28 mouse cellular contexts compared by ENCODE assay signal in the genomic region with DNA sequence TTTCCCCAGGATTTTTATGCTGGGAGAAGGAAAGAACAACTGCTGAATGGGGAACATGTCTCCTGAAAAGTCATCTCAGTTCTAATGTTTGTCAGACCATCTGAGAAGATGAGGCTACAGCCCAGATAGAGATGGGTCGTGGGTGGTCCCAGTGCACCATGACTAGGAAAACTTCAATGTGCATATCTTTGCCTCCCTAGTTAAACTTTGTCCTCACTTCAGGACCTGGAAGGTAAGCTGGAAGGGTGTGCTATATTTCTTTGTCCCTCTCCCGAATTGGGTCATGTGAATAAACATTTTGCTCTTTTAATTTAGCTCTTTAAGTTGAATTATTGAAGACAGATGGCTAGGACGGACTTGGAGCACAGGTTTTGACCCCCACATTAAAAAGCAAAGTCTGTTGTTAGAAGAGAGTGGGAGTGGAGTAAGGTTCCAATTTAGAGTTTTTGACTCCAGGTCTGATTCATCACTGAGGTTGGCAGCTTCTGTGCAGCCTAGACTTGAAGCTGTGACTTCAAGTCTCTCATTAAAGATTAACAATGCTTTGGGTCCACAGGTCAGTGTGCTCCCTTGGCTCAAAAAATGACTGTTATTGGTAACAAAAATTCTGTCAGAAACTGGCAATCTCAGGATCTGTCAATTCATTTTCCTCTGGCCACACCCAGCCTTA.
DNase-seq lines count a peak whose midpoint lies in the region; ATAC-seq and TF ChIP-seq lines count a peak whose summit lies in the region.
"Had no signal": no experiment of that assay in that cellular context is flagged by ENCODE, and none has a peak within 500 bp of the region (broad histone marks: within the 10 kb centered on the region; RNA-seq: fewer than 3 reads in every experiment).

No protein-coding gene starts in this region.

- H3K9me3 ChIP-seq in embryonic facial prominence, embryonic 11.5 days (replicated peaks; ENCODE audit: control insufficient read depth, low read length) = no peaks in the 10 kb centered on the region
- H3K9me3 ChIP-seq in embryonic facial prominence, embryonic 10.5 days = no peaks in the 10 kb centered on the region
- H3K9me3 ChIP-seq in kidney, postnatal 0 days (replicated peaks; ENCODE audit: low read length) = no peaks in the 10 kb centered on the region
- H3K9me3 ChIP-seq in forebrain, embryonic 11.5 days (ENCODE audit: control insufficient read depth, low read length) = no peaks in the 10 kb centered on the region
- H3K9me3 ChIP-seq: embryonic facial prominence, embryonic 12.5 days; hindbrain, embryonic 13.5 days had no signal

- H3K27ac ChIP-seq in embryonic facial prominence, embryonic 11.5 days (replicated peaks; ENCODE audit: low read depth, low read length) = no peak overlapping the region
- H3K27ac ChIP-seq in embryonic facial prominence, embryonic 10.5 days (replicated peaks) = no peak overlapping the region
- no peak overlapping the region for H3K27ac ChIP-seq in kidney, postnatal 0 days
- H3K27ac ChIP-seq in forebrain, embryonic 11.5 days (ENCODE audit: low read depth, low read length) = no peak overlapping the region
- H3K27ac ChIP-seq: embryonic facial prominence, embryonic 12.5 days; gastrocnemius, adult 2 months; hindbrain, embryonic 13.5 days; liver, embryonic 14.5 days; macrophage had no signal

- H3K27me3 ChIP-seq in embryonic facial prominence, embryonic 11.5 days (ENCODE audit: control insufficient read depth, insufficient read depth, low read length) = no peaks in the 10 kb centered on the region
- H3K27me3 ChIP-seq in embryonic facial prominence, embryonic 10.5 days (replicated peaks; ENCODE audit: low read depth, poor library complexity, severe bottlenecking) = no peaks in the 10 kb centered on the region
- H3K27me3 ChIP-seq in kidney, postnatal 0 days (ENCODE audit: insufficient read depth, low read length) = no peaks in the 10 kb centered on the region
- H3K27me3 ChIP-seq in forebrain, embryonic 11.5 days (ENCODE audit: control insufficient read depth, insufficient read depth, low read length) = no peaks in the 10 kb centered on the region
- H3K27me3 ChIP-seq: embryonic facial prominence, embryonic 12.5 days; hindbrain, embryonic 13.5 days; Patski had no signal

- H3K4me1 ChIP-seq in embryonic facial prominence, embryonic 11.5 days (ENCODE audit: control insufficient read depth, insufficient read depth, low read length) = no peaks in the 10 kb centered on the region
- H3K4me1 ChIP-seq in embryonic facial prominence, embryonic 10.5 days = no peaks in the 10 kb centered on the region
- H3K4me1 ChIP-seq in kidney, postnatal 0 days (replicated peaks; ENCODE audit: insufficient read depth, low read length) = no peaks in the 10 kb centered on the region
- H3K4me1 ChIP-seq in forebrain, embryonic 11.5 days (replicated peaks; ENCODE audit: control insufficient read depth, insufficient read depth, low read length) = no peaks in the 10 kb centered on the region
- H3K4me1 ChIP-seq: embryonic facial prominence, embryonic 12.5 days; hindbrain, embryonic 13.5 days had no signal

- ATAC-seq in embryonic facial prominence, embryonic 11.5 days (replicated peaks; ENCODE audit: insufficient number of reproducible peaks, low FRiP score, low TSS enrichment, low read depth) = no peak
- ATAC-seq in kidney, postnatal 0 days (replicated peaks; ENCODE audit: low FRiP score, low read depth) = no peak
- ATAC-seq in forebrain, embryonic 11.5 days (replicated peaks; ENCODE audit: low FRiP score) = no peak
- ATAC-seq: forebrain, embryonic 16.5 days; Patski had no signal

- H3K9ac ChIP-seq in embryonic facial prominence, embryonic 11.5 days (replicated peaks; ENCODE audit: low read length) = no peak overlapping the region
- no peak overlapping the region for H3K9ac ChIP-seq in kidney, postnatal 0 days (ENCODE audit: low read depth, low read length)
- H3K9ac ChIP-seq in forebrain, embryonic 11.5 days (ENCODE audit: low read length) = no peak overlapping the region
- H3K9ac ChIP-seq: embryonic facial prominence, embryonic 12.5 days; hindbrain, embryonic 13.5 days; liver, embryonic 14.5 days had no signal

- no peak overlapping the region for H3K4me2 ChIP-seq in embryonic facial prominence, embryonic 11.5 days (ENCODE audit: low read depth, low read length)
- no peak overlapping the region for H3K4me2 ChIP-seq in kidney, postnatal 0 days (ENCODE audit: low read length)
- H3K4me2 ChIP-seq in forebrain, embryonic 11.5 days (ENCODE audit: low read depth, low read length, severe bottlenecking) = no peak overlapping the region
- H3K4me2 ChIP-seq: embryonic facial prominence, embryonic 12.5 days; heart, embryonic 11.5 days; hindbrain, embryonic 13.5 days had no signal

- H3K36me3 ChIP-seq in embryonic facial prominence, embryonic 11.5 days (replicated peaks; ENCODE audit: control insufficient read depth, insufficient read depth, low read depth, low read length) = no peaks in the 10 kb centered on the region
- no peaks in the 10 kb centered on the region for H3K36me3 ChIP-seq in embryonic facial prominence, embryonic 10.5 days (replicated peaks)
- no peaks in the 10 kb centered on the region for H3K36me3 ChIP-seq in kidney, postnatal 0 days (ENCODE audit: insufficient read depth, low read length)
- H3K36me3 ChIP-seq in forebrain, embryonic 11.5 days (ENCODE audit: control insufficient read depth, insufficient read depth, low read length) = no peaks in the 10 kb centered on the region
- H3K36me3 ChIP-seq: embryonic facial prominence, embryonic 12.5 days; hindbrain, embryonic 13.5 days had no signal

- no peak overlapping the region for H3K4me3 ChIP-seq in embryonic facial prominence, embryonic 11.5 days (ENCODE audit: low read depth, low read length)
- no peak overlapping the region for H3K4me3 ChIP-seq in embryonic facial prominence, embryonic 10.5 days
- no peak overlapping the region for H3K4me3 ChIP-seq in kidney, postnatal 0 days (replicated peaks; ENCODE audit: low read depth, low read length)
- no peak overlapping the region for H3K4me3 ChIP-seq in forebrain, embryonic 11.5 days (ENCODE audit: low read depth, low read length)
- H3K4me3 ChIP-seq: embryonic facial prominence, embryonic 12.5 days; gastrocnemius, adult 2 months; hindbrain, embryonic 13.5 days had no signal

- TF ChIP-seq CTCF in kidney, postnatal 0 days (IDR thresholded peaks at IDR 0.05; ENCODE audit: low read depth) = no peak

- peak; percentile 11 for DNase-seq in embryonic facial prominence, embryonic 11.5 days (ENCODE audit: low spot score)
- DNase-seq in embryonic facial prominence, embryonic 10.5 days (ENCODE audit: low spot score) = no peak
- DNase-seq in kidney, adult 8-10 months = peak; percentile 55 to 57
- DNase-seq in kidney, postnatal 0 days (ENCODE audit: low spot score) = peak; percentile 65
- peak; percentile 2 to 8 for DNase-seq in kidney, postnatal 4 days
- no peak for DNase-seq in forebrain, embryonic 11.5 days (ENCODE audit: low spot score)
- DNase-seq in layer of hippocampus, postnatal 36 days = no peak
- DNase-seq in right cerebral cortex, postnatal 25 days = no peak
- DNase-seq: adrenal gland, postnatal 14 days; cerebellum, adult 11 months; cerebellum, adult 9-10 months; cerebellum, postnatal 36 days; gastrocnemius, adult 2 months; gastrocnemius, postnatal 36 days; heart, adult 18-20 months; heart, postnatal 4 days; lung, adult 2 months; lung, postnatal 10 days; midbrain, embryonic 14.5 days; thymus, adult 2 months; thymus, postnatal 36 days had no signal

- WGBS in embryonic facial prominence, embryonic 11.5 days = 52% methylated on average over 3 of the region's 3 CpGs
- WGBS in embryonic facial prominence, embryonic 10.5 days = 62% methylated on average over 3 of the region's 3 CpGs
- 11% methylated on average over 3 of the region's 3 CpGs for WGBS in kidney, postnatal 0 days
- WGBS in forebrain, embryonic 11.5 days = 69% methylated on average over 3 of the region's 3 CpGs

Comparison
In these comparisons a context has a peak if more than half of its experiments do, and no peak if none do; other contexts are left out.
1. DNase-seq: peak in embryonic facial prominence, embryonic 11.5 days (single experiment), kidney, adult 8-10 months (2 of 2), kidney, postnatal 0 days (single experiment) and kidney, postnatal 4 days (2 of 2); none in embryonic facial prominence, embryonic 10.5 days (single experiment), forebrain, embryonic 11.5 days (single experiment), layer of hippocampus, postnatal 36 days (0 of 2) and right cerebral cortex, postnatal 25 days (single experiment).